Mouse (Mus musculus): ENCODE measurements around the gene Mctp1. TPM values are rescaled to one million over a fixed set of nuclear protein-coding genes. Genes with fewer than 3 reads are reported as not detected.

Gene Mctp1
- total RNA-seq, 2 experiments from 2014 or later = 1.6 to 2.6 TPM

- intact Hi-C loops (cut with DNase I) = no loop called here
- DNase-seq = no peak
Observed at GRCm38 (mm10) chr13:76808871-76809390, 424.6 kb downstream of the Mctp1 start.

DNA sequence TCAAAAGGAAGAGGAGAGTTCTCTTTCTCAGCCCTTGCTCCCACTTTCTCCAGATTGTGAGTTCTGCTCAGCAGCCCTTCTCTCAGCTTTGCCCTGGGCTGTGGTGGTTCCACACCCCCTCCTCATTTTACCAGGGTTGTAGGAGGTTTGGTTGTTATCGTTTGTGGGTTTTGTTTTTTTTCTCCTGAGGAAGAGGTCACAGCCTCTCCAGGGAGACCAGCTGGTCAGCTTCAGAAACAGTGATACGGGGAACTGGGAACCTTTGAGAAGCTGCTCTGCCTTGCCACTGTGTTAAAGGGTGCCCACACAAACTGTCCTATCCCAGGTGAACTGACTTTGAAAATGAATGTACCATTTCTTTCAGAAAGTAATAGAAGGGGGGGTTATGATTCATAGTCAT lies 425.5 kb downstream of the Mctp1 start:
- no peak for DNase-seq
- intact Hi-C loops (cut with DNase I) = no loop called here

- peak; percentile 3 to 20 for DNase-seq
- intact Hi-C loops (cut with DNase I) = no loop called here
Observed at GRCm38 (mm10) chr13:76810496-76810939, 426.2 kb downstream of the Mctp1 start.

DNA sequence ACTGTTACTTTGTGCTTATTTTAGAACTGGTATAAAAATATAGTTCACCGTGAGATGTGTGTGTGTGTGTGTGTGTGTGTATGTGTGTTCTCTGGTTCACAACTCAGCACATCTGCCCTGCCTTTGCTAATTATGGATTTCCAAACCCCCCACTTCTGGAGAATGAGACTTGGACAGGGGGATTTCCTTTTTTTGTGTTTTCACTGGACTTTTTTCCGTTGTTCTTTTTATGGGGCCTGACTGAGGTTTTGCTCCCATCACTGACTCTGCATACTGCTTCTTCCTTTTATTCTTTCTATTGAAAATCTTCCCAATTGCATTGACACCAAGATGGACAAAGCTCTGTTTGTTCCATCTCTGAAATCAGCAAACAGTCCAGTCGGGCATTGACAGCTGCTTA lies 438.7 kb downstream of the Mctp1 start:
- intact Hi-C loops (cut with DNase I) = no loop called here
- DNase-seq = no peak

DNA sequence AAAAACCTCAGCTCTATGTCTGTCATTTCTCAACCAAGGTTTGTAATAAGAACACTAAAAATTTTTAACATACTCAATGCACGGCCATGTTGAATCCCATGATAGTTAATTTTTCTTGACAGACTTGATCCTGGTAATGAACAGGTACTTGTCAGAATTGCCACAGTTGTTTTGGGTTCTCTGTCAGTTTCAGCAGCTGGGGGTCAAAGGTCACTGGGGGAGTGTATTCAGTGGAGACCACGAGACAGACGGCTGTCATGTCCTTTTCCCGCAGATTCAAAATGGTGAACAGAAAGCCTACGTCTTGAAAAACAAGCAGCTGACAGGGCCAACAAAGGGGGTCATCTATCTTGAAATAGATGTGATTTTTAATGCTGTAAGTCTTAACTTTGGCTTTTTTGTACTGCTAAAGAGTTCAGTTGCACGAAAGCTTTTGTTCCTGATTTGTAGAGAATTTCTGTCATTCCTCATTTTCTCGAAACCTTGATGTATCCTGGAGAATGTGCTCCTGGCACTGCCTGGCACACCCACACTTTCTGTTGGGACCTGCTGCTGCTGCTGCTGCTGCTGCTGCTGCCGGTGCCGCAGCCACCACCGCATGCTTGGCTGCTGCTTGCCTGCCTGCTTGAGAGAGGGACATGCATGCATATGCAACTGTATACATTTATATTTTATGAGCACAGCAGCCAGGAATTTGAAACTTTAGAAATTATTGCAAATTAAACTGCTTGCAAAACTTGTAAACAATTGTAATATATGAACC lies 440.8 kb downstream of the Mctp1 start:
- DNase-seq = no peak
- intact Hi-C loops (cut with DNase I) = no loop called here

GRCm38 (mm10) chr13:76827738-76828137 lies 443.4 kb downstream of the Mctp1 start:
- intact Hi-C loops (cut with DNase I) = no loop called here
- DNase-seq = no peak

GRCm38 (mm10) chr13:76838031-76838430 lies 453.7 kb downstream of the Mctp1 start:
- intact Hi-C loops (cut with DNase I) = no loop called here
- no peak for DNase-seq

GRCm38 (mm10) chr13:76840712-76841111 lies 456.4 kb downstream of the Mctp1 start:
- intact Hi-C loops (cut with DNase I) = loop anchor here (5.0 to 10.0 kb wide), 2 partner anchors 377 to 1344 kb away; no protein-coding TSS in a partner anchor
- DNase-seq = no peak

DNA sequence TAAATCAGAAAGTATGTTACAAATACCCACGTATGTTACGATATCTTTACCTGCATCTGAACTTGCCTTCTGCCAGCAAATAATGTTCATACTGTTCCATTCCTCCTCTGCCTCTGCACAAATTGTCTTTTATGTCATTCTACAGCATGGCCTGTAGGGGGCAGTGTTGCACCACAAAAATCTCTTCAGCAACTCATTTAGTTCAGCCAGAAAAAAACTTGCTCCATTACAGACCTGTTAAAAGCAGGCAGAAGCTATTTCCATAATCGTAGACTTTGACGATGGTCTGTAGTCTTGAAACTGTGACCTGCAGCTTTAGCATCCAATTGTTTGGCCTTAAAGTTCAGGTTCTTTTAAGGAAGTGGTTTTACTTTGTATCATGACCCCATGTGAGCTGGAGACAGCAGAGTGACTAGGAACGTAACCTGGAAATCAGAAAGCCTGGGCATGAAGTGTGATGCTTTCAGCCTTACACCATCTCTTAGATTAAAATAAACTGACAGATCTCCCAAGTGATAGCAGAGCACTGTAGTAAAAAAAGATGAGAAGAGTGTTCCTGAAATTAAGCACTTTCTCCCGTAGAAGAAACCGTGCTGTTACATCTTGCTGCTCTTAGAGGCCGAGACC lies 460.4 kb downstream of the Mctp1 start:
- intact Hi-C loops (cut with DNase I) = loop anchor here (5.0 to 10.0 kb wide), 2 partner anchors 373 to 1340 kb away; no protein-coding TSS in a partner anchor
- DNase-seq = peak; percentile 70 to 71

DNA sequence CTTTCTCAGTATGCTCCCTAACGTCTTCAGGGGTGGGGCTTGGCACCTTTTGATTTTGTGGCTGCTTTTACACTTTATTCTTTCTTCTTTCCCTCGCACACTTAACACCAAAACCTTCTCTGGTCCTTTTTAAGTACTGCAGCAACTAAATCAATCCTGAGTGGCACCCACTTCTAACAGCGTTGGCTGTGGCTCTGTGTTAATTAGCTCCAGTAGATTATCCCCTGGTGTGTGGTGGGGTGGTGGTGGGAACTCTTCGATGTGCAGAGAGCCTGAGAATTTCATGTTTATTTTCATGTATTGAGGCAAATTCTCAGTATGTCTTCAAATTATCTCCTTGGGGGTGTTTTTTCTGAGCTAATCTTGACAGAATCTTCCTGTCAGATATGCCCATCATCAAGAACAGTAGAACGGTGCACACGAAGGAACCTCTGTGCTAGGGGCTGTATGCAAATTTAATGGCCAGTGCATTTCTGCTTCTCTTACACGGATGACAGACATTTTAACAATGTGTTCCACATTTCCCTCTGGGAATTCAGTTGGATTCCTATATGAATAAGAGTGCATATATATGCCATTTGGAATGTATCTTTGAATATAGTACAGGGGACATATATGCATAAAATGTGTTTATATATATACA lies 466.2 kb downstream of the Mctp1 start:
- DNase-seq = no peak
- intact Hi-C loops (cut with DNase I) = no loop called here

- DNase-seq = no peak
- intact Hi-C loops (cut with DNase I) = no loop called here
Observed at GRCm38 (mm10) chr13:76854306-76854705, 470.0 kb downstream of the Mctp1 start.

GRCm38 (mm10) chr13:76855021-76855420 lies 470.7 kb downstream of the Mctp1 start:
- intact Hi-C loops (cut with DNase I) = no loop called here
- DNase-seq = no peak

- DNase-seq = no peak
- intact Hi-C loops (cut with DNase I) = no loop called here
Observed at GRCm38 (mm10) chr13:76857024-76857423, 472.7 kb downstream of the Mctp1 start.

- intact Hi-C loops (cut with DNase I) = no loop called here
- no peak for DNase-seq
Observed at GRCm38 (mm10) chr13:76858078-76858482, 473.7 kb downstream of the Mctp1 start.

DNA sequence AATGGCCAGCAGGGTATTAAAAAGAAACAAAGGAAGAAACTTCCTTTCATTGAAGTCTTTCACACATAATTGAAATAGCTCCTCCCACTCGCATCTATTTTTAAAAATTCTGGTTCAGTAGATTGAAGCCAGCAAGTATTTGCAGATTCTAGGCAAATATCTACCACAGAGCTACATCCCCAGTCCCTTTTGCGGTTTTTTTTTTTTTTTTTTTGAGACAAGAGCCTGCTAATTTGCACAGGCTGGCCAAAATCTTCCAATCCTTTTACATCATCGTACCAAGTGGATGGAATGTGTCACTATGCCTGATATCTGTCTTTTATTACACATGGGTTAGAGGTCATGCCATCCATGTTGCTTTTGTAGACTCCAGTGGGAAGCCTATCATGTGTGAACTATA lies 486.0 kb downstream of the Mctp1 start:
- DNase-seq = no peak
- intact Hi-C loops (cut with DNase I) = no loop called here

DNA sequence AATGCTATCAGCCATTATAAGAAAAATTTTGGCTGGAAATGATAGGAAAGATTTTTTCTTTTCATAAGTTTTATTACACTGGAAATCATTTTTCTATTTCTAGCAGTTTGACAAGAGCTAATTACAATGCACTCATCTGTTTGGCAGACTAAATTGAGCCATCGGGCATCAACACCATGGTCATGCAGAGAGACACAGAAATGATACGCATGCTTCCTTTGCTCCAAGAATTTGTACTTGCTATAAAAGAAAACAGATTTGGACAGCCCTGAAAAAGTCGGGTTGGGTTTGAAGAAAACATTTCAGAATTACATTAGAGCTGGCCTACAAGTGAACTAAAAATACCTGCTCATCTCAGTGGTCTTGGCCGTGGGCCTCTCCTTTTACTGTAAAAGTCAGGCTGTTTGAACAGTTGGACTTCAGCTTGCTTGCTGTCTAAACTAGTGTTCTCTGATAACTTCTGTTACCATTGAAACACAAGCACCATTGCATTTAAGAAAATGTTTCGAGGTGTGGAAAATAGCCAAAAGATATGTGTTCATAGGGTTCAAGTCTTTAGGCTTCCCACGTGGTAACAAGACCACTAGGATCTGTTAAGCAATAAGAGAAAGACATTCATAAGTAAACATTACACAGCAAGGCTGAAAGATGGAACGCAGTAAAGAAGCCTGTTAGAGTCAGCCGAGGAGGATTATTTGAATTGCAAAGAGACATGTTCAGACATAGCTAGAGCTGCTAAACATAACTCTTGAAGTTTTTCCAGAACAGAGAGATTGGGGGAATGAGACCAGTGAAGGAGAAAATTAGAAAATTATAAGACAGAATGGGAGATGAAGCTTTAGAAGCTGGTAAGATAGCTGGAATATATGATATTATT lies 493.8 kb downstream of the Mctp1 start:
- intact Hi-C loops (cut with DNase I) = no loop called here
- DNase-seq = no peak

DNA sequence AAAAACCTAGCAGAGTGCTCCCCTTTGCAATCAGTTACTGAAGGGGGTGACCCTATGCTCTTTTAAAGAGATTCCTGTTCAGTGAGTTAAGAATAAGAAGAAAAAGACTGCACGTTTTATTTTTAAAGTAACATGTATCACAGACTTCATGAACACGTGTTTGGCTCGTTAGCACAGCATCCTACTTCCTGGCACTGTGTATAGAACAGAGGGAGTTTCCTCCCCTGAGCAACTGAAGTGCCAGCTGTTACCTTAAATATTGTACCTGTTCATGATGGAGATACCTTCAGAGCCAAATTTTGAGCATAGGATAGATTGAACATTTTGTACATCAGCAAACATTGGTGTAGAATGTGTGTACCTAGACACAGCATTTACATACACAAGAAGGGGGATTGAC lies 494.7 kb downstream of the Mctp1 start:
- no peak for DNase-seq
- intact Hi-C loops (cut with DNase I) = no loop called here

DNA sequence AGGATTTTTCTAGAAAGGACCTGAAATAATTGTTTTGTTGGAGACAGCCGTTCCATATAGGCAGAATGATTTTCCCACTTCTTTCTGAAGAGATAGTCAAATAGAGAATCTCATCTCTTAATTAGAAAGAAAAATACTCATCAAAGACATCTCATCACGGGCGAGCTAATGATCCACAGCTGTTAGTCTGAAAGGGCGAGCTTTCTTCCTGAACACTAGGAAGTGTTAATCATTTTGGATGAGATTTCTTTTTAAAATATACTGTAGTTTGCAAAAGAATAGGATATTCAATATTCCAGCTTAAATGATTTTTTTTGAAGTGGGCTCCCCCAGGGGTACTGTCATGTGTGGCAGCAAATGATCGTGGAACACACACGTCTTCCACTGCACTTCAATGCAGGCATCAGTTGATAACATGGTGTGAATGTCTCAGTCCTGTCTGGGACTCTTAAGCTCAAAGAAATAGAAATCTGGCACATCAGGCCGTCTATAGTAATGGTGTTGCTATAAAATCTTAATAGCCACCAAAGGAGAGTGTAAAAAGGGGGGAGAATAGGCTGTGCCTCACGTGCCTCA lies 500.3 kb downstream of the Mctp1 start:
- intact Hi-C loops (cut with DNase I) = no loop called here
- DNase-seq = no peak

DNA sequence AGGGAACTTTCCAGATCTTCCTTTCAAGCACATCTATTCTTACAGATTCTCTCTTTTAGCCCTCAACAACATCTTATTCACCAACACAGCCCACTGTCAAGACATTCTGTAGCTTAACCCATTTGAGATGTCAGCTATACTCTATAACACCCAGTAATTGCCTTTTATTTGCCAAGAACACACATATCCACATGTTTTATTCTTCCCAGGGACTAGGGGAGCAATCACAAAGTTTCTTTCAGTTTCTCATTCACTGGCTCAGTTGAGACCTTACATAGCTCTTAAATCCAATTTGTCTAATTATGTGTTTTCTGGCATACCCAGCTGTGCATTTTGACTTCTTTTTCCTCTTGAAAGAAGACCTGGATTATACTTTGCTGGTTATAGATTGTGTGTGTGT lies 508.7 kb downstream of the Mctp1 start:
- intact Hi-C loops (cut with DNase I) = no loop called here
- no peak for DNase-seq

All from heart, postnatal 14 days (tissue).